Mouse (Mus musculus): ENCODE measurements around the gene Cpn1.
"Not testable (repeated sequence)": the region's sequence is repeated elsewhere in the genome, so short reads cannot be mapped to it uniquely, and the experiment has no call there.

Gene Cpn1

GRCm38 (mm10) chr19:43981992-43982391, 4.4 kb downstream of the Cpn1 start:
- no peak for DNase-seq (ENCODE audit: low read depth, low spot score)

DNA sequence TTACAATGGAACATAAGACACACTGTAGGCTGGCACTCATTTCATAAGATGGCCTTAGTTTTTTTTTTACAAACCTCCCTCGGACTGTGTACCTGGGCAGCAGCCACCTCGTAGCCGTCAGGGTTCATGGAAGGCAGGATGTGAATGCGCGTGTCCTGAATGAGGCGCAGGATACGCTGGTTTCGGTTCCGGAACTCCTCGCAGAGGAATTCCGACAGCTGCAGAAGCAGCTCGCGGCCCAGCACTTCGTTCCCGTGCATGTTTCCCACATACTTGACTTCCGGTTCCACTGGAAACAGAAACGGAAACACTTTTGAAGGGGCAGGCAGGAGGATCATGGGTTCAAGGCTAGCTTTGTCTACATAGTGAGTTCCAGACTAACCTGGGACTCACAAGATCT, 5.6 kb downstream of the Cpn1 start:
- no peak for DNase-seq (ENCODE audit: low read depth, low spot score)

- no peak for DNase-seq (ENCODE audit: low read depth, low spot score)
These were observed 8.6 kb downstream of the Cpn1 start for GRCm38 (mm10) chr19:43977799-43978198.

GRCm38 (mm10) chr19:43976661-43977060, 9.7 kb downstream of the Cpn1 start:
- no peak for DNase-seq (ENCODE audit: low read depth, low spot score)

- no peak for DNase-seq (ENCODE audit: low read depth, low spot score)
These were observed 12.1 kb downstream of the Cpn1 start for GRCm38 (mm10) chr19:43974221-43974620.

GRCm38 (mm10) chr19:43973711-43974110, 12.6 kb downstream of the Cpn1 start:
- DNase-seq (ENCODE audit: low read depth, low spot score): no peak

DNA sequence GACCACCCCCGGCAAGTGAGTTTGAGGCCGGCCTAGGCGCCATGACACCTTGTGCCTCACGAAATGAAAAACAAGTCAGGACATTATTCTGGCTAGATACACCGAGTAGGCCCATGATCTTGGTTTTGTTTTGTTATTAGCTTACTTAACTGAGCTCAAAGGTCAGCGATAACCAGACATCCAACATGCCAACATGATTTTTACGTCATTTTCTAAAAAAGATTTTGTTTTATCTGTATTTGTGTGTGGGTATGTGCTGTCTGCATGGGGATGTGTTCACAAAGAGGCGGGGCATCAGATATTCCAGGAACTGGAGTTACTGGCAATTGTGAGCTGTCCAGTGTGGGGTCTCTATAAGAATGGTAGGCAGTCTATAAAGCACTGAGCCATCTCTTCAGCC, 14.2 kb downstream of the Cpn1 start:
- no peak for DNase-seq (ENCODE audit: low read depth, low spot score)

DNA sequence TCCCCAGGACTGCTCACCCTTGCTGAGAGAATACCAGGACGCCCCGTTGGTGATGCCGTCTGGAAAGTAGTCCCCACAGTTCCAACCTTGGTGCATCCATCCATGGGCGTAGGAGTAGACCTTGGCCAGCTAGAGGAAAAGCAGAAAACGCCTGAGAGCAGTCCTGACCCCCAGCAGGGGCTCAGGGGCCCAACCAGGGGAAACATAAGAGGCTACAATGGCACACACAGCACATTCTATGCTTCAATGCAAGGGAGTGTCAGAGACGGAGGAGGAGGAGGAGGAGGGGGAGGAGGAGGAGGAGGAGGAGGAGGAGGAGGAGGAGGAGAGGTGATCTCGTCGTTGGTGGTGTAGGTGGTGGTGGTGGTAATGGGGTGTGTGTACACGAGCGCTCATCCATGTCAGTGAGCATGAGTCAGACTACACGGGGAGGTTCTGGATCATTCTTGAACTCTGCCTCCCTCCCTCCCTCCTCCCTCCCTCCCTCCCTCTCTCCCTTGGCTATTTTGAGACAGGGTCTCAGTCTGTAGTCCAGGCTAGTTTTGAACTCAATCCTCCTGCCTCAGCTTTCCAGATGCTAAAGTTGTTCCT, 17.8 kb downstream of the Cpn1 start:
- DNase-seq (ENCODE audit: low read depth, low spot score): no peak

GRCm38 (mm10) chr19:43966481-43966880, 19.9 kb downstream of the Cpn1 start:
- DNase-seq (ENCODE audit: low read depth, low spot score): no peak

DNA sequence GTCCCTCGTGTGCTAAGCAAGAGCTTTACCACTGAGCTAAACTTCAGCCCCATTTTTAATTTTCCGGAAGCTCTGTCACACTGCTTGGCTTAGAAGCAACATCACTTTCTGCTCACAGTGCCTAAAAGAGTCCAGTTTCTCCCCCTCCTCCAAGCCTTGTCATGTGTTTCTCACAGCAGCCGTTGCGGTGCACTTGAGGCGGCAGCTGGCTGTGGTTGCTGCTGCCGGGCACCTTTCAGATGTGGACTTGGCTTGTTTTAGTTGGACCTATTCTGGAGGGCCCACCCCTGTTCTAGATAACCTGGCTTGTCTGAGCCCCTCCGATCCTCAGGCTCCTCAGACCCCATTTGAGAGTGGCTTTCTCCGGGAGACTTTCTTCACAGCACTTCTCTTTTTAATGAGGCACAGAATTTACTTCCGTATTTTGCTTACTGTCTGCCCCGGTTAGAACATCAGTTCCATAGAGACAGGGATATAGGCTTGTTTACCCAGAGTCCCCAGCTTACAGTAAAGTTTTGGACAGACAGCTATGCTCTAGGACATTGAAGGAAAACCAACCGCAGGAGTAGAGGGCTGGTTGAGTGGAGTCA, 20.8 kb downstream of the Cpn1 start:
- DNase-seq (ENCODE audit: low read depth, low spot score): no peak

- no peak for DNase-seq (ENCODE audit: low read depth, low spot score)
These were observed 23.6 kb downstream of the Cpn1 start for GRCm38 (mm10) chr19:43962795-43963194.

DNA sequence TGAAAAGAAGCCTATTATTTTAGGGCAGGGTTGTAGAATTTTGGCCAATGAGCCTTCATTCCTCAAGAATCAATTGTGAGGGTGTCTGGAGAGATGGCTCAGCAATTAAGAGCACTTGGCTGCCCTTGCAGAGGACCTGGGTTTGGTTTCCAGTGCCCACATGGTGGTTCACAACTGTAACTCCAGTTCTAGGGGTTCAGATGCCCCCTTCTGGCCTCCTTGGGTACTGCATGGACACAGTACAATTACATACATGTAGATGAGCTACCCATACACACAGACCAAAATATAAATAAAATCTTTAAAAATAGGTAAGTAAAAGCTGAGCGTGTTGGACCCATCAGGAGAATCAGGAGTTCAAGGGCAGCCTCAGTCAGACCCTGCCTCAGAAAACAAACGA, 25.2 kb downstream of the Cpn1 start:
- DNase-seq (ENCODE audit: low read depth, low spot score): no peak

- no peak for DNase-seq (ENCODE audit: low read depth, low spot score)
These were observed 26.3 kb downstream of the Cpn1 start for GRCm38 (mm10) chr19:43960014-43960413.

DNA sequence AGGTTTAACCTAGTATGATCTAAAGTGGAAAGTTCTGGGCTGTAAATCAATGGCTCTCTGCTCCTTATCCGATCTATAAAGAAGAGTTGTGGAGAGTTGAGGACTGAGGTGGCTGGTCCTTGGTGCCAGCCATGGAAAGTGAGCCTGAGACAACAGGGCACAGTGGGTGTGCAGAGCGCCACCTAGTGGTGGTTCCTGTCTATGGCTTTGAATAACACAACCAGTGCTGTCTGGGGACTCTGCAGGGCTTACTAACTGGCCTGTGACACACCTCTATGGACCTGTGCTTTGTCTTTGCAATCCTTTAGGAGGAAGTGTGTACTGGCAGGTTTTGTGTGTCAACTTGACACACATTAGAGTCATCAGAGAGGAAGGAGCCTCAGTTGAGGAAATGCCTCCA, 27.2 kb downstream of the Cpn1 start:
- peak; percentile 67 for DNase-seq (ENCODE audit: low read depth, low spot score)

DNA sequence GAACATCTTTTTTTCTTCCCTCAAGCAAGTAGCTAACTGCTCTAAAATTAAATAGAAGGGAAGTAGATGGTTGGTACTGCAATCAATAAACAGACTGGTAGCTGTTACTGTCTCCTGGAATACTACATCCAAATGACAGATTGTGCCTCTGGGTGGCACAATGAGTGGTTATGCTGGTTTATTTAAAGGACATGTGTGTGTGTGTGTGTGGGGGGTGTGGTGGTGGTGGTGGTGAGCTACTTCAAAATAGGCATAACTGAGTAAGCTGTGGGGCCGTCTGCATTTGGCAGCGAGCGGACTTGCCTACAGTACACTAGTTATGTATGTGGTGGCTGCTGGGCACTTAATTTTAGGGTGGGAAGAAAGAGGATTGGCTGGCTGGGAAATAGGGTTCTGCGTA, 28.5 kb downstream of the Cpn1 start:
- no peak for DNase-seq (ENCODE audit: low read depth, low spot score)

DNA sequence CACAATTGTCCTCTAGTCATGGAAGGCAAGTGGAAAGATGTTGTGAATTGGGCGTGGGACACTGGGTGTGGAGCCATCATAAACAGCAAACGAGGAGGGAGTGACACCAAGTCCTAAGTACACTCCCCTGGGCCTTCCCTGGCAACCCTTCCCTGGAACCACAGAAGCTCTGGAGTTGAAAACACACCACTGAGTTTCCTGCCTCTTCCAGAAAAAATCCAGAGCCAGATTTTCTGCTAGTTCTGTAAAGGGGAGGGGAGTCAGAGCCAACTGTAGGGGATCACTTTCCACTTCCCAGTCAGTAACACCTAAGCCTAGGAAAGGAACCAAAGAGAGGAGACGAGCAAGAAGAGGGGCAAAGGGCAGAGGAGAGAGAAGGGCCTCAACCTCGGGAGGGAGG, 29.0 kb downstream of the Cpn1 start:
- DNase-seq (ENCODE audit: low read depth, low spot score): no peak

GRCm38 (mm10) chr19:43955266-43955665, 31.1 kb downstream of the Cpn1 start:
- DNase-seq (ENCODE audit: low read depth, low spot score): no peak

GRCm38 (mm10) chr19:43954864-43955263, 31.5 kb downstream of the Cpn1 start:
- no peak for DNase-seq (ENCODE audit: low read depth, low spot score)

DNA sequence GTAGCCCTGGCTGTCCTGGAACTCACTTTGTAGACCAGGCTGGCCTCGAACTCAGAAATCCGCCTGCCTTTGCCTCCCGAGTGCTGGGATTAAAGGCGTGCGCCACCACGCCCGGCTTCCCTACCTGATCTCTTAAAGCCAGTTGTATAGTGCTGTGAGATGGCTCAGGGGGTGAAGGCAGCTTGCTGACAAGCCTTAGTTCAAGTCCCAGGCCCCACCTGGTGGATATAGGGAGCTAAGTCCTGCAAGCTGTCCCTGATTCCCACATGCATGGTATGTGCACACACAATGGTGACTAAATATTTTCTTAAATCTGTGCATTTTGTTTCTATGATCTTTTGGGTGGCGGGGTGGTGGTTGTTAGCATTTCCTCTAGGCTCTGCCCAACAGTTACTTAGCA, 33.4 kb downstream of the Cpn1 start:
- not testable (repeated sequence) for DNase-seq (ENCODE audit: low read depth, low spot score)

- no peak for DNase-seq (ENCODE audit: low read depth, low spot score)
These were observed 37.1 kb downstream of the Cpn1 start for GRCm38 (mm10) chr19:43949111-43949810.

- peak; percentile 70 for DNase-seq (ENCODE audit: low read depth, low spot score)
These were observed 41.8 kb downstream of the Cpn1 start for GRCm38 (mm10) chr19:43944566-43944965.

DNA sequence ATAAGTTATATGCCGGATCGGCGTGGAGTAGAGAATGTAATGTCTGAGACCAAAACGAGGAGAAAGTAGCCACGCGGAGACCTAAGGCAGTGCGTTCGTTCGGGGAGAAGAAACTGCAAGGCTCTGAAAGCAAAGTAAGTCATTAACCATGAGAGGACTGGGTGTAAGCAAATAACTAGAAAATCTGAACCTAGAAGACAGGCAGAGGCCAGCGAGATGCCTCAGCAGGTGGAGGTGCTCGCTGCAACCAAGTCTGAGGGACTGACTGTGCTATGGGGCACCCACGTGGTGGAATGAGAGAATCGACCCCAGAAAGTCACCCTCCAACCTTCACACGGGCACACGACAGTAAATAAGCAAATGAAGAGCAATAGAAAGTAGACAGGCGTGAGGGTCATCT, 43.3 kb downstream of the Cpn1 start:
- no peak for DNase-seq (ENCODE audit: low read depth, low spot score)

Measured in retina, postnatal 7 days (tissue).